Mouse (Mus musculus) erythroblast, embryonic 14.5 days (primary cell): ENCODE measurements at regions not wholly inside any gene's neighbourhood (a gene's known extent, or its start where the extent isn't known, plus 50 kb on each side); places are given as distances from the start of the nearest gene placed in this dataset.

Experiments used
- GATA1 ChIP-seq: IDR thresholded peaks from 2 replicates; pipeline ENCODE4 v1.6.1; 2012; ENCODE audit warnings: low read length, inconsistent platforms, mixed read lengths
- TAL1 ChIP-seq: IDR thresholded peaks from 3 replicates; pipeline ENCODE4 v1.6.1; 2012; ENCODE audit warnings: low read length, inconsistent platforms, mixed read lengths

GRCm38 (mm10) chr14:25027076-25027475, 431.9 kb upstream of the Zmiz1 start:
- no peak for TF ChIP-seq TAL1
- no peak for TF ChIP-seq GATA1
